ENCODE assay signal across 7 mouse cellular contexts in the genomic region with DNA sequence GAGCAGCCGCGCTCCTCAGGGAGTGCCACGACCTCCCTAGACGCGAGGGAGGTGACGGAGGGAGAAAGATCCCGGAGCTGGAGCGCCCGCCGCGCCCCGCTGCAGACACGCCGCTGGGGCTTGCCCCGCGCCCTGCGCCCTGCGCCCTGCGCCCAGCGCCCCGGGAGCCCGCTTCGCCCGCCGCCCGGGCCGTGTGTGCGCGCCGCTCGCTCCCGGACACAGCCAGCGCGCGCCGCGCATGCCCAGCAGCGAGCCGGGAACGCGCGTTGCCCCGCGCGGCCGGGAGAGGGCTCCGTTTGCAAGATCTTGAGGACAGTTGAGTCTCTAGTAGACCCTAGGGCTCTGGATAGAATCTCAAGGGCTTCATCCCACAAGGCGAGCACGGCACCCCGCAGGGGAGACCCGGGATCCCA. TPM values are rescaled to one million over a fixed set of nuclear protein-coding genes. Genes with fewer than 3 reads are reported as not detected.
DNase-seq lines count a peak whose midpoint lies in the region; ATAC-seq and TF ChIP-seq lines count a peak whose summit lies in the region.

No protein-coding gene starts in this region.

- H3K4me2 ChIP-seq in embryonic facial prominence, embryonic 14.5 days (ENCODE audit: low read depth, low read length), result peak overlapping the region; percentile 87
- H3K4me2 ChIP-seq in heart, embryonic 11.5 days, result peak overlapping the region; percentile 94
- H3K4me2 ChIP-seq in kidney, embryonic 16.5 days (replicated peaks; ENCODE audit: low read depth, low read length), result peak overlapping the region; percentile 97
- peak overlapping the region; percentile 83 for H3K4me2 ChIP-seq in midbrain, postnatal 0 days (ENCODE audit: low read depth, low read length, poor library complexity, severe bottlenecking)

- no peak for TF ChIP-seq POLR2A in bone marrow macrophage, adult 2 months (IDR thresholded peaks at IDR 0.05; ENCODE audit: borderline replicate concordance, low read depth, low read length)

- H3K9me3 ChIP-seq in embryonic facial prominence, embryonic 14.5 days (ENCODE audit: control insufficient read depth, low read length), result 0 out of 2 replicates have a peak, but pooled peaks cover 4% of the 10 kb centered on the region
- H3K9me3 ChIP-seq in heart, embryonic 11.5 days (replicated peaks; ENCODE audit: control insufficient read depth, low read length), result no peaks in the 10 kb centered on the region
- H3K9me3 ChIP-seq in kidney, embryonic 16.5 days (ENCODE audit: low read length), result 0 out of 2 replicates have a peak, but pooled peaks cover 5% of the 10 kb centered on the region
- no peaks in the 10 kb centered on the region for H3K9me3 ChIP-seq in midbrain, postnatal 0 days (ENCODE audit: low read length)

- peaks cover 4% of the 10 kb centered on the region; the same call in 1 of the 2 replicates for H3K27me3 ChIP-seq in embryonic facial prominence, embryonic 14.5 days (replicated peaks; ENCODE audit: control insufficient read depth, insufficient read depth, low read length)
- no peaks in the 10 kb centered on the region for H3K27me3 ChIP-seq in heart, embryonic 11.5 days (ENCODE audit: control insufficient read depth, insufficient read depth, low read length)
- H3K27me3 ChIP-seq in kidney, embryonic 16.5 days (ENCODE audit: insufficient read depth, low read length), result peaks cover 11% of the 10 kb centered on the region
- peaks cover 5% of the 10 kb centered on the region; the same call in 1 of the 2 replicates for H3K27me3 ChIP-seq in midbrain, postnatal 0 days (ENCODE audit: insufficient read depth, low read length)

- DNase-seq in embryonic facial prominence, embryonic 14.5 days (ENCODE audit: low spot score), result peak; percentile 86
- DNase-seq in liver, result peak; percentile 71
- DNase-seq in midbrain, postnatal 0 days (ENCODE audit: low spot score), result peak; percentile 89
- peak; percentile 79 to 80 for DNase-seq in spleen, postnatal 36 days (ENCODE audit: low spot score in 2 of 2)

- peak overlapping the region; percentile 84 for H3K9ac ChIP-seq in embryonic facial prominence, embryonic 14.5 days (ENCODE audit: low read depth, low read length)
- H3K9ac ChIP-seq in heart, embryonic 11.5 days (ENCODE audit: low read depth, low read length), result peak overlapping the region; percentile 80
- peak overlapping the region; percentile 82 for H3K9ac ChIP-seq in kidney, embryonic 16.5 days (replicated peaks; ENCODE audit: low read length)
- H3K9ac ChIP-seq in midbrain, postnatal 0 days (replicated peaks; ENCODE audit: low read length, poor library complexity, severe bottlenecking), result peak overlapping the region; percentile 66

- no peak overlapping the region for H3K27ac ChIP-seq in bone marrow macrophage, adult 2 months (ENCODE audit: insufficient read depth, low read depth, low read length)
- peak overlapping the region; percentile 70; the same call in 1 of the 2 replicates for H3K27ac ChIP-seq in embryonic facial prominence, embryonic 14.5 days (replicated peaks; ENCODE audit: low read depth, low read length)
- no peak overlapping the region for H3K27ac ChIP-seq in heart, embryonic 11.5 days (ENCODE audit: low read depth, low read length)
- no peak overlapping the region for H3K27ac ChIP-seq in kidney, embryonic 16.5 days (ENCODE audit: low read length)
- H3K27ac ChIP-seq in midbrain, postnatal 0 days (ENCODE audit: low read depth, low read length), result peak overlapping the region; percentile 8; the same call in 1 of the 2 replicates

- no peak for TF ChIP-seq CTCF in bone marrow macrophage, adult 2 months (IDR thresholded peaks at IDR 0.05; ENCODE audit: low read depth, low read length)
- TF ChIP-seq CTCF in midbrain, postnatal 0 days (IDR thresholded peaks at IDR 0.05), result peak; percentile 63

- H3K4me1 ChIP-seq in bone marrow macrophage, adult 2 months (ENCODE audit: control insufficient read depth, insufficient read depth, low read length), result 0 out of 2 replicates have a peak, but pooled peaks cover 3% of the 10 kb centered on the region
- H3K4me1 ChIP-seq in embryonic facial prominence, embryonic 14.5 days (ENCODE audit: control insufficient read depth, insufficient read depth, low read length), result peaks cover 12% of the 10 kb centered on the region; the same call in 1 of the 2 replicates
- H3K4me1 ChIP-seq in heart, embryonic 11.5 days (ENCODE audit: control insufficient read depth, insufficient read depth, low read length), result no peaks in the 10 kb centered on the region
- H3K4me1 ChIP-seq in kidney, embryonic 16.5 days (ENCODE audit: insufficient read depth, low read length), result peaks cover 6% of the 10 kb centered on the region; the same call in 1 of the 2 replicates
- H3K4me1 ChIP-seq in midbrain, postnatal 0 days (ENCODE audit: insufficient read depth, low read length), result no peaks in the 10 kb centered on the region

- peak overlapping the region; percentile 92 for H3K4me3 ChIP-seq in bone marrow macrophage, adult 2 months (ENCODE audit: insufficient read depth, low read length)
- peak overlapping the region; percentile 84 for H3K4me3 ChIP-seq in embryonic facial prominence, embryonic 14.5 days (ENCODE audit: low read depth, low read length)
- peak overlapping the region; percentile 78 for H3K4me3 ChIP-seq in heart, embryonic 11.5 days (ENCODE audit: low read depth, low read length)
- peak overlapping the region; percentile 81 for H3K4me3 ChIP-seq in kidney, embryonic 16.5 days (ENCODE audit: low read length)
- peak overlapping the region; percentile 89 for H3K4me3 ChIP-seq in midbrain, postnatal 0 days (ENCODE audit: low read depth, low read length)

- no peaks in the 10 kb centered on the region for H3K36me3 ChIP-seq in embryonic facial prominence, embryonic 14.5 days (ENCODE audit: control insufficient read depth, insufficient read depth, low read length)
- H3K36me3 ChIP-seq in heart, embryonic 11.5 days (ENCODE audit: control insufficient read depth, insufficient read depth, low read length), result no peaks in the 10 kb centered on the region; the same call in 1 of the 2 replicates
- no peaks in the 10 kb centered on the region for H3K36me3 ChIP-seq in kidney, embryonic 16.5 days (ENCODE audit: insufficient read depth, low read length)
- no peaks in the 10 kb centered on the region for H3K36me3 ChIP-seq in midbrain, postnatal 0 days (ENCODE audit: insufficient read depth, low read length)

- peak; percentile 89 for ATAC-seq in embryonic facial prominence, embryonic 14.5 days (ENCODE audit: low read depth)
- peak; percentile 60 for ATAC-seq in heart, embryonic 11.5 days (replicated peaks; ENCODE audit: insufficient number of reproducible peaks, low FRiP score, low TSS enrichment)
- ATAC-seq in kidney, embryonic 16.5 days (ENCODE audit: low FRiP score, low TSS enrichment), result peak; percentile 90
- peak; percentile 89 for ATAC-seq in midbrain, postnatal 0 days (ENCODE audit: low FRiP score)

- 0% methylated on average over 23 of the region's 51 CpGs for WGBS in embryonic facial prominence, embryonic 14.5 days
- WGBS in heart, embryonic 11.5 days (ENCODE audit: insufficient replicate concordance), result under 1% methylated on average over 48 of the region's 51 CpGs
- WGBS in kidney, embryonic 16.5 days, result under 1% methylated on average over 43 of the region's 51 CpGs
- WGBS in midbrain, postnatal 0 days, result under 1% methylated on average over 45 of the region's 51 CpGs

RNA-seq across cellular contexts. Expression of a gene that starts 5.6 kb away (rescaled TPM):
- polyA plus RNA-seq in bone marrow macrophage, adult 2 months (2012; ENCODE audit: insufficient read depth, insufficient read length, missing spikeins), result 6.2 and 9.0 TPM in 2 replicates
- 28.7 and 35.9 TPM in 2 replicates for polyA plus RNA-seq in embryonic facial prominence, embryonic 14.5 days (2014; fragmentation: Nextera tagmentation; extraction: Ambion mirVana)
- 18.7 TPM in 2 replicates for polyA plus RNA-seq in heart, embryonic 11.5 days (2014; fragmentation: Nextera tagmentation; extraction: Ambion mirVana)
- 42.0 and 43.0 TPM in 2 replicates for polyA plus RNA-seq in kidney, embryonic 16.5 days (2015; fragmentation: Nextera tagmentation; extraction: Ambion mirVana)
- total RNA-seq in midbrain, postnatal 0 days (2014; rRNA removed), result 27.2 and 28.8 TPM in 2 replicates
- 29.9 and 34.3 TPM in 2 replicates for polyA plus RNA-seq in midbrain, postnatal 0 days (2015; fragmentation: Nextera tagmentation; extraction: Ambion mirVana)

Comparison
In these comparisons a context has a peak if more than half of its experiments do, and no peak if none do; other contexts are left out.
1. H3K27ac ChIP-seq: peak in embryonic facial prominence, embryonic 14.5 days (single experiment) and midbrain, postnatal 0 days (single experiment); none in bone marrow macrophage, adult 2 months (single experiment), heart, embryonic 11.5 days (single experiment) and kidney, embryonic 16.5 days (single experiment).
2. Peak in every context shown above with its lines, with median percentiles within 50 percentile points of each other: H3K4me3 ChIP-seq, ATAC-seq, DNase-seq, H3K4me2 ChIP-seq and H3K9ac ChIP-seq.